Mouse (Mus musculus): ENCODE results near the gene Nfatc2. TPM values are rescaled to one million over a fixed set of nuclear protein-coding genes. Genes with fewer than 3 reads are reported as not detected.

Nfatc2 gene
- 0.25 and 0.82 TPM in 2 replicates for polyA plus RNA-seq (2014; fragmentation: Nextera tagmentation; extraction: Ambion mirVana)

GRCm38 (mm10) chr2:168601491-168602386 is at the start of gene Nfatc2:
TSS of gene Nfatc2 (minus strand) at chr2:168601657.
- no peaks in the 10 kb centered on the region for H3K36me3 ChIP-seq (ENCODE audit: control insufficient read depth, insufficient read depth, low read length)

GRCm38 (mm10) chr2:168648171-168648570 is 46.7 kb upstream of the Nfatc2 start:
- H3K36me3 ChIP-seq (ENCODE audit: control insufficient read depth, insufficient read depth, low read length), result no peaks in the 10 kb centered on the region
- WGBS, result 77% methylated on average over 8 of the region's 8 CpGs
- H3K27me3 ChIP-seq (ENCODE audit: control insufficient read depth, insufficient read depth, low read length), result no peaks in the 10 kb centered on the region
- ATAC-seq (ENCODE audit: low FRiP score), result no peak
- no peak overlapping the region for H3K4me3 ChIP-seq (ENCODE audit: low read depth, low read length)
- no peak for DNase-seq (ENCODE audit: low spot score)
- H3K9ac ChIP-seq (ENCODE audit: low read depth, low read length), result no peak overlapping the region
- H3K4me1 ChIP-seq (replicated peaks; ENCODE audit: control insufficient read depth, insufficient read depth, low read length), result no peaks in the 10 kb centered on the region
- H3K27ac ChIP-seq (ENCODE audit: low read depth, low read length), result no peak overlapping the region
- no peaks in the 10 kb centered on the region for H3K9me3 ChIP-seq (ENCODE audit: control insufficient read depth, low read length)
- no peak overlapping the region for H3K4me2 ChIP-seq (replicated peaks; ENCODE audit: low read depth, low read length)

More at GRCm38 (mm10) chr2:168601491-168602386, at the start of gene Nfatc2:
- peak within 1 kb of the TSS; percentile 56 for H3K4me3 ChIP-seq (ENCODE audit: low read depth, low read length)
- H3K27me3 ChIP-seq (ENCODE audit: control insufficient read depth, insufficient read depth, low read length), result peaks cover 35% of the 10 kb centered on the region
- no peak within 1 kb of the TSS for H3K27ac ChIP-seq (ENCODE audit: low read depth, low read length)
- WGBS, result 1% methylated on average over 53 of the region's 56 CpGs
- peak within 1 kb of the TSS; percentile 89 for H3K4me2 ChIP-seq (replicated peaks; ENCODE audit: low read depth, low read length)
- peak; percentile 75 for ATAC-seq (ENCODE audit: low FRiP score)
- peak; percentile 81 for DNase-seq (ENCODE audit: low spot score)
- H3K9me3 ChIP-seq (ENCODE audit: control insufficient read depth, low read length), result no peaks in the 10 kb centered on the region
- no peaks in the 10 kb centered on the region; the same call in 1 of the 2 replicates for H3K4me1 ChIP-seq (replicated peaks; ENCODE audit: control insufficient read depth, insufficient read depth, low read length)
- H3K9ac ChIP-seq (ENCODE audit: low read depth, low read length), result peak within 1 kb of the TSS; percentile 58

- Histone ChIP-seq H3K36me3 (ENCODE audit: control insufficient read depth, insufficient read depth, low read length) (no peaks in the 10 kb centered on the region), H3K4me2 (replicated peaks; ENCODE audit: low read depth, low read length) (no peak overlapping the region), H3K9me3 (ENCODE audit: control insufficient read depth, low read length) (no peaks in the 10 kb centered on the region), H3K4me3 (ENCODE audit: low read depth, low read length) (no peak overlapping the region), H3K27me3 (ENCODE audit: control insufficient read depth, insufficient read depth, low read length) (no peaks in the 10 kb centered on the region), H3K27ac (ENCODE audit: low read depth, low read length) (no peak overlapping the region), H3K9ac (ENCODE audit: low read depth, low read length) (no peak overlapping the region), H3K4me1 (replicated peaks; ENCODE audit: control insufficient read depth, insufficient read depth, low read length) (no peaks in the 10 kb centered on the region)
- ATAC-seq (ENCODE audit: low FRiP score) (no peak), DNase-seq (ENCODE audit: low spot score) (no peak)
- 67% methylated on average over 6 of the region's 6 CpGs for WGBS
These were observed 43.4 kb upstream of the Nfatc2 start for GRCm38 (mm10) chr2:168644855-168645254.

- Histone ChIP-seq H3K27ac (ENCODE audit: low read depth, low read length) (no peak overlapping the region), H3K36me3 (ENCODE audit: control insufficient read depth, insufficient read depth, low read length) (no peaks in the 10 kb centered on the region), H3K4me1 (replicated peaks; ENCODE audit: control insufficient read depth, insufficient read depth, low read length) (no peaks in the 10 kb centered on the region), H3K4me3 (ENCODE audit: low read depth, low read length) (no peak overlapping the region), H3K4me2 (replicated peaks; ENCODE audit: low read depth, low read length) (no peak overlapping the region), H3K27me3 (ENCODE audit: control insufficient read depth, insufficient read depth, low read length) (no peaks in the 10 kb centered on the region), H3K9me3 (ENCODE audit: control insufficient read depth, low read length) (no peaks in the 10 kb centered on the region), H3K9ac (ENCODE audit: low read depth, low read length) (no peak overlapping the region)
- no peak for DNase-seq (ENCODE audit: low spot score)
- 78% methylated on average over 20 of the region's 20 CpGs for WGBS
- no peak for ATAC-seq (ENCODE audit: low FRiP score)
These were observed 42.2 kb upstream of the Nfatc2 start for GRCm38 (mm10) chr2:168643524-168644177.

- H3K27ac ChIP-seq (ENCODE audit: low read depth, low read length), result no peak overlapping the region
- no peaks in the 10 kb centered on the region for H3K36me3 ChIP-seq (ENCODE audit: control insufficient read depth, insufficient read depth, low read length)
- ATAC-seq (ENCODE audit: low FRiP score) (peak; percentile 35; the same call in 1 of the 2 replicates), DNase-seq (ENCODE audit: low spot score) (no peak)
- WGBS, result 73% methylated on average over 11 of the region's 11 CpGs
- H3K4me1 ChIP-seq (replicated peaks; ENCODE audit: control insufficient read depth, insufficient read depth, low read length), result no peaks in the 10 kb centered on the region
- no peak overlapping the region for H3K4me2 ChIP-seq (replicated peaks; ENCODE audit: low read depth, low read length)
- H3K9ac ChIP-seq (ENCODE audit: low read depth, low read length), result no peak overlapping the region
- H3K4me3 ChIP-seq (ENCODE audit: low read depth, low read length), result no peak overlapping the region
- no peaks in the 10 kb centered on the region for H3K9me3 ChIP-seq (ENCODE audit: control insufficient read depth, low read length)
- no peaks in the 10 kb centered on the region for H3K27me3 ChIP-seq (ENCODE audit: control insufficient read depth, insufficient read depth, low read length)
These were observed 40.7 kb upstream of the Nfatc2 start for GRCm38 (mm10) chr2:168642187-168642586.

- Histone ChIP-seq H3K36me3 (ENCODE audit: control insufficient read depth, insufficient read depth, low read length) (no peaks in the 10 kb centered on the region), H3K27ac (ENCODE audit: low read depth, low read length) (no peak overlapping the region), H3K4me3 (ENCODE audit: low read depth, low read length) (no peak overlapping the region), H3K4me2 (replicated peaks; ENCODE audit: low read depth, low read length) (no peak overlapping the region), H3K27me3 (ENCODE audit: control insufficient read depth, insufficient read depth, low read length) (no peaks in the 10 kb centered on the region), H3K9ac (ENCODE audit: low read depth, low read length) (no peak overlapping the region), H3K9me3 (ENCODE audit: control insufficient read depth, low read length) (no peaks in the 10 kb centered on the region), H3K4me1 (replicated peaks; ENCODE audit: control insufficient read depth, insufficient read depth, low read length) (no peaks in the 10 kb centered on the region)
- no peak for ATAC-seq (ENCODE audit: low FRiP score)
- DNase-seq (ENCODE audit: low spot score), result no peak
- WGBS, result 91% methylated on average over 9 of the region's 9 CpGs
These were observed 39.0 kb upstream of the Nfatc2 start for GRCm38 (mm10) chr2:168640460-168640859.

GRCm38 (mm10) chr2:168634881-168635280 is 33.4 kb upstream of the Nfatc2 start:
- H3K27me3 ChIP-seq (ENCODE audit: control insufficient read depth, insufficient read depth, low read length), result no peaks in the 10 kb centered on the region
- no peak for DNase-seq (ENCODE audit: low spot score)
- H3K4me1 ChIP-seq (replicated peaks; ENCODE audit: control insufficient read depth, insufficient read depth, low read length), result no peaks in the 10 kb centered on the region
- 76% methylated on average over 7 of the region's 7 CpGs for WGBS
- no peak overlapping the region for H3K4me2 ChIP-seq (replicated peaks; ENCODE audit: low read depth, low read length)
- ATAC-seq (ENCODE audit: low FRiP score), result no peak
- H3K9ac ChIP-seq (ENCODE audit: low read depth, low read length), result no peak overlapping the region
- no peaks in the 10 kb centered on the region for H3K9me3 ChIP-seq (ENCODE audit: control insufficient read depth, low read length)
- no peak overlapping the region for H3K27ac ChIP-seq (ENCODE audit: low read depth, low read length)
- H3K36me3 ChIP-seq (ENCODE audit: control insufficient read depth, insufficient read depth, low read length), result no peaks in the 10 kb centered on the region
- H3K4me3 ChIP-seq (ENCODE audit: low read depth, low read length), result no peak overlapping the region

- no peak for DNase-seq (ENCODE audit: low spot score)
- ATAC-seq (ENCODE audit: low FRiP score), result no peak
- H3K4me3 ChIP-seq (ENCODE audit: low read depth, low read length), result no peak overlapping the region
- no peaks in the 10 kb centered on the region for H3K27me3 ChIP-seq (ENCODE audit: control insufficient read depth, insufficient read depth, low read length)
- H3K9me3 ChIP-seq (ENCODE audit: control insufficient read depth, low read length), result no peaks in the 10 kb centered on the region
- H3K9ac ChIP-seq (ENCODE audit: low read depth, low read length), result no peak overlapping the region
- no peak overlapping the region for H3K4me2 ChIP-seq (replicated peaks; ENCODE audit: low read depth, low read length)
- H3K4me1 ChIP-seq (replicated peaks; ENCODE audit: control insufficient read depth, insufficient read depth, low read length), result no peaks in the 10 kb centered on the region
- H3K36me3 ChIP-seq (ENCODE audit: control insufficient read depth, insufficient read depth, low read length), result no peaks in the 10 kb centered on the region
- 56% methylated on average over 14 of the region's 14 CpGs for WGBS
- no peak overlapping the region for H3K27ac ChIP-seq (ENCODE audit: low read depth, low read length)
These were observed 31.9 kb upstream of the Nfatc2 start for GRCm38 (mm10) chr2:168633301-168633816.
